In genomic region chr12:81735246-81736070, GRCm38 (mm10) we compare ENCODE assay signal across 22 mouse cellular contexts. TPM values are rescaled to one million over a fixed set of nuclear protein-coding genes. Genes with fewer than 3 reads are reported as not detected.
DNase-seq lines count a peak whose midpoint lies in the region; ATAC-seq lines count a peak whose summit lies in the region.
"Had no signal": no experiment of that assay in that cellular context is flagged by ENCODE, and none has a peak within 500 bp of the region (broad histone marks: within the 10 kb centered on the region; RNA-seq: fewer than 3 reads in every experiment).

No protein-coding gene starts in this region.

- intact Hi-C loops in left cerebral cortex, postnatal 25 days (cut with DNase I), result loop anchor here (5.0 kb wide), 1 partner anchor 47 kb away; the partner anchor contains the start of gene Map3k9
- intact Hi-C loops in left cerebral cortex, postnatal 10 days (cut with DNase I), result loop anchor here (5.0 kb wide), 1 partner anchor 47 kb away; the partner anchor contains the start of gene Map3k9

- H3K4me3 ChIP-seq in kidney, embryonic 16.5 days (ENCODE audit: low read length), result no peak overlapping the region
- H3K4me3 ChIP-seq: embryonic facial prominence, embryonic 12.5 days; erythroblast, embryonic 14.5 days; heart, embryonic 12.5 days; limb, embryonic 13.5 days; midbrain, embryonic 10.5 days; neural tube, embryonic 12.5 days had no signal

- no peaks in the 10 kb centered on the region for H3K4me1 ChIP-seq in kidney, embryonic 16.5 days (ENCODE audit: insufficient read depth, low read length)
- H3K4me1 ChIP-seq: embryonic facial prominence, embryonic 12.5 days; heart, embryonic 12.5 days; neural tube, embryonic 12.5 days had no signal

- no peak for ATAC-seq in kidney, embryonic 16.5 days (ENCODE audit: low FRiP score, low TSS enrichment)
- ATAC-seq: forebrain, embryonic 14.5 days had no signal

- H3K9me3 ChIP-seq in kidney, embryonic 16.5 days (ENCODE audit: low read length), result no peaks in the 10 kb centered on the region
- H3K9me3 ChIP-seq: embryonic facial prominence, embryonic 12.5 days; heart, embryonic 12.5 days; limb, embryonic 13.5 days; midbrain, embryonic 10.5 days; neural tube, embryonic 12.5 days had no signal

- H3K27ac ChIP-seq in kidney, embryonic 16.5 days (ENCODE audit: low read length), result no peak overlapping the region
- H3K27ac ChIP-seq: embryonic facial prominence, embryonic 12.5 days; hindbrain, embryonic 14.5 days; limb, embryonic 13.5 days; liver, embryonic 14.5 days; midbrain, embryonic 10.5 days; neural tube, embryonic 12.5 days had no signal

- H3K4me2 ChIP-seq in kidney, embryonic 16.5 days (replicated peaks; ENCODE audit: low read depth, low read length), result no peak overlapping the region
- H3K4me2 ChIP-seq: embryonic facial prominence, embryonic 12.5 days; heart, embryonic 12.5 days; hindbrain, embryonic 14.5 days; limb, embryonic 13.5 days; neural tube, embryonic 12.5 days had no signal

- no peak overlapping the region for H3K9ac ChIP-seq in kidney, embryonic 16.5 days (replicated peaks; ENCODE audit: low read length)
- H3K9ac ChIP-seq: embryonic facial prominence, embryonic 12.5 days; heart, embryonic 12.5 days; hindbrain, embryonic 14.5 days; limb, embryonic 13.5 days; liver, embryonic 14.5 days; neural tube, embryonic 12.5 days had no signal

- DNase-seq in frontal cortex, postnatal 36 days (ENCODE audit: low spot score in 2 of 2), result peak; percentile 28 to 48
- no peak for DNase-seq in frontal cortex, postnatal 25 days (ENCODE audit: low spot score in 2 of 2)
- peak; percentile 49 to 74 for DNase-seq in left cerebral cortex, postnatal 25 days (ENCODE audit: low spot score in 2 of 2)
- DNase-seq in left cerebral cortex, postnatal 10 days (ENCODE audit: extremely low spot score in 1 of 2, low spot score in 2 of 2), result no peak
- peak; percentile 33 to 40 for DNase-seq in spleen, postnatal 36 days (ENCODE audit: low spot score in 2 of 2)
- no peak for DNase-seq in spleen, postnatal 14 days (ENCODE audit: low spot score in 2 of 2)
- DNase-seq in B cell, adult 2 months, result no peak
- DNase-seq: cerebellum, adult 8-10 months; heart, adult 11 months; heart, postnatal 36 days; spleen, adult 18-20 months; thymus, adult 2 months had no signal

- no peaks in the 10 kb centered on the region for H3K36me3 ChIP-seq in kidney, embryonic 16.5 days (ENCODE audit: insufficient read depth, low read length)
- H3K36me3 ChIP-seq: embryonic facial prominence, embryonic 12.5 days; heart, embryonic 12.5 days; limb, embryonic 13.5 days had no signal

- WGBS in kidney, embryonic 16.5 days, result 87% methylated on average over 11 of the region's 11 CpGs

- H3K27me3 ChIP-seq in kidney, embryonic 16.5 days (ENCODE audit: insufficient read depth, low read length), result no peaks in the 10 kb centered on the region
- H3K27me3 ChIP-seq: embryonic facial prominence, embryonic 12.5 days; heart, embryonic 12.5 days; limb, embryonic 13.5 days; neural tube, embryonic 12.5 days had no signal

RNA-seq across cellular contexts. Expression of gene Map3k9, which starts 45.5 kb away (rescaled TPM):
- 10 to 100 TPM; 57.9 to 62.6 TPM for total RNA-seq in left cerebral cortex, postnatal 25 days (2021)
- 10 to 100 TPM; 69.4 to 71.9 TPM for total RNA-seq in left cerebral cortex, postnatal 10 days (2021)
- 0.73 and 0.97 TPM in 2 replicates for polyA plus RNA-seq in kidney, embryonic 16.5 days (2015; fragmentation: Nextera tagmentation; extraction: Ambion mirVana)
- polyA plus RNA-seq: erythroblast, embryonic 14.5 days had no signal

Comparison
In these comparisons a context has a peak if more than half of its experiments do, and no peak if none do; other contexts are left out.
1. DNase-seq: peak in frontal cortex, postnatal 36 days (2 of 2), left cerebral cortex, postnatal 25 days (2 of 2) and spleen, postnatal 36 days (2 of 2); none in frontal cortex, postnatal 25 days (0 of 2), left cerebral cortex, postnatal 10 days (0 of 2), spleen, postnatal 14 days (0 of 2) and B cell, adult 2 months (0 of 2).